Mouse (Mus musculus): ENCODE results near the gene Dusp22. TPM values are rescaled to one million over a fixed set of nuclear protein-coding genes. Genes with fewer than 3 reads are reported as not detected.

The Dusp22 gene
- polyA plus RNA-seq, 1 experiment from 2014 or later = 23.4 TPM

DNA sequence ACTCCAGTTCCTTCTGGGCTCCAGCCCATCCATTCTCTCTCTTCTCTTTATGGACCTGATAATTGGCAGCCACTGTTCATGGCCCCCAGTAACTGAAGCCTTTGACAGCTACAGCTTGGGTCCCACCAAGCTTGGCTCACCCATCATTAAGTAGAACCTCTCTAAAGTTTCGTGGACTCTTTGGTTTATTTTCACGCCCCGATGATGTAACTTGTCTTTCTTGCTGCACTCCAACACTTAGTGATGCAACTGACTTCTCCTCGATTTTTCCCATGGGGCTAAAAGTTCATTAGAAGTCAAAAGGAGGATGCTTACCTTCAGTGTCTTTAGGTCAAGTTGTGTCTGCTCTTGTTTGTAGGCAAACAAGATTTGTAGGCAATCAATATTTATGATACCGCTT lies 10.6 kb upstream of the Dusp22 start:
- WGBS = 91% methylated on average over 5 of the region's 5 CpGs
- H3K4me3 ChIP-seq = no peak overlapping the region
- H3K27me3 ChIP-seq = no peaks in the 10 kb centered on the region
- ATAC-seq (ENCODE audit: insufficient number of reproducible peaks, insufficient read depth, low FRiP score, low TSS enrichment, low read depth) = no peak
- no peak overlapping the region for H3K27ac ChIP-seq
- no peak overlapping the region for H3K9ac ChIP-seq
- H3K4me1 ChIP-seq = no peaks in the 10 kb centered on the region
- H3K36me3 ChIP-seq = no peaks in the 10 kb centered on the region
- no peaks in the 10 kb centered on the region for H3K9me3 ChIP-seq
- H3K4me2 ChIP-seq = no peak overlapping the region

DNA sequence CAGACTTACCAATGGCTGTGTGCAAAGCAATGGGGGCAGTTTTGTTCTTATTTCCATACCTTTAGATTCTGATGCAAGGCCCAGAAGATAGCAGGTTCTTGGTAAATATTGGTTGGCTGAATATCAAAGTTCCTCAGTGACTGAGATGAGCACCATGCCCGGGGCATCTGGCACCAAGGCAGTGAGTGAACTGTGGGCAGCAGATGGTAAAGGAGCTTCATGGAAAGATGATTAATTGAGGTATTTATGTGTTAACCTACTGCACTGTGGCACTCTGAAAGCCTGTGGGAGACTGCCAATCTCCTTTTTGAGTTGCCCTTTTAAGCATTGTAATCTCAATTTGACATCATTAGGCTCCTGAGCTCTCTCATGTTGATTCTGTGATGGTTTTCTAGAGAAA lies 9.1 kb upstream of the Dusp22 start:
- Histone ChIP-seq H3K4me3 (no peak overlapping the region), H3K27me3 (no peaks in the 10 kb centered on the region), H3K9me3 (no peaks in the 10 kb centered on the region), H3K4me1 (no peaks in the 10 kb centered on the region), H3K27ac (no peak overlapping the region), H3K36me3 (no peaks in the 10 kb centered on the region), H3K9ac (no peak overlapping the region), H3K4me2 (no peak overlapping the region)
- ATAC-seq (ENCODE audit: insufficient number of reproducible peaks, insufficient read depth, low FRiP score, low TSS enrichment, low read depth) = no peak
- 91% methylated on average over 1 of the region's 1 CpGs for WGBS

DNA sequence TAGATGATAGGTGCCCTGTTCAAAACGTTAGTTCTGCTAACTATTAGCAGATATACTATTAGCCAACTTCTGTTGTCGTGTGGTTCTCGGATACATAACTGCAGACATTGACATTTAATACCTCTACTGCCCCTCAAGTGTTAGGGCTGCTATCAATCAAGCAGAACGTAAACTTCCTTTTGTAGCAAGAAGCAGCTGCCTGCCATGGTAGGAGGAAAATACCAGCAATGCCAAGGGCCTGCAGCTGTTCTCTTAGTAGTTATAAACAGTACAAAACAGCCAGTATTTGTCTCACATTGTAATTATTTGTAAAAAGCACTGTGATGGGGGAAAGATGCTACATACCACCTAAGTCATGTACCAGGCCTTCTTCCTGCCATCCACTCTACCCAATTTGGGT lies 6.7 kb upstream of the Dusp22 start:
- no peak for ATAC-seq (ENCODE audit: insufficient number of reproducible peaks, insufficient read depth, low FRiP score, low TSS enrichment, low read depth)
- no peaks in the 10 kb centered on the region for H3K27me3 ChIP-seq
- H3K36me3 ChIP-seq = no peaks in the 10 kb centered on the region
- H3K9ac ChIP-seq = no peak overlapping the region
- no peak overlapping the region for H3K27ac ChIP-seq
- H3K4me2 ChIP-seq = no peak overlapping the region
- H3K9me3 ChIP-seq = no peaks in the 10 kb centered on the region
- H3K4me1 ChIP-seq = no peaks in the 10 kb centered on the region
- no peak overlapping the region for H3K4me3 ChIP-seq
- WGBS = 13% methylated on average over 4 of the region's 4 CpGs

- no peak overlapping the region for H3K9ac ChIP-seq
- H3K4me1 ChIP-seq = no peaks in the 10 kb centered on the region
- H3K4me3 ChIP-seq = no peak overlapping the region
- H3K36me3 ChIP-seq = no peaks in the 10 kb centered on the region
- no peak for ATAC-seq (ENCODE audit: insufficient number of reproducible peaks, insufficient read depth, low FRiP score, low TSS enrichment, low read depth)
- no peaks in the 10 kb centered on the region for H3K9me3 ChIP-seq
- 70% methylated on average over 5 of the region's 5 CpGs for WGBS
- no peak overlapping the region for H3K4me2 ChIP-seq
- H3K27me3 ChIP-seq = no peaks in the 10 kb centered on the region
- no peak overlapping the region for H3K27ac ChIP-seq
Observed at GRCm38 (mm10) chr13:30654463-30654862, 5.3 kb upstream of the Dusp22 start.

- H3K9me3 ChIP-seq = no peaks in the 10 kb centered on the region
- ATAC-seq (ENCODE audit: insufficient number of reproducible peaks, insufficient read depth, low FRiP score, low TSS enrichment, low read depth) = no peak
- H3K9ac ChIP-seq = no peak overlapping the region
- WGBS = 66% methylated on average over 5 of the region's 5 CpGs
- H3K27me3 ChIP-seq = no peaks in the 10 kb centered on the region
- H3K4me3 ChIP-seq = no peak overlapping the region
- H3K4me1 ChIP-seq = peaks cover 7% of the 10 kb centered on the region
- no peaks in the 10 kb centered on the region for H3K36me3 ChIP-seq
- no peak overlapping the region for H3K27ac ChIP-seq
- H3K4me2 ChIP-seq = no peak overlapping the region
Observed at GRCm38 (mm10) chr13:30656909-30657308, 2.9 kb upstream of the Dusp22 start.

DNA sequence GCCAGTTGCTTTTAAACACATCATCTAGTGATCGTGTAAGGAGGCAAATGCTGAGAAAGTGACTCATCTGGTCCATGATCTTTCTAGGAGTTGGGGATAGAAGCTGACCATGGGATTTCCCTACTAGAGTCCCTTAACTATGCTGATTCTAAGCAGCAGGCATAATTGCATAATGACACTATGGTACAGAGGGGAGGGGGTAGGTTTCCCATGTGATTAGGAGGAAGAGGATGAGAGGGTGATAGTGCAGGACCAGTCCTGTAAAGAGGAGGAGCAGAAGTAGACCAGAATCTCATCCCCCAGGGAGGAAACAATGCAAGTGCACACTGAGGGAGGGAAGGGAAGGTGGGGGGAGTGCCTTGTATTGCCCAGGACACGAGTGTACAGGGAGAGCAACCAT lies 2.0 kb upstream of the Dusp22 start:
- H3K9me3 ChIP-seq = no peaks in the 10 kb centered on the region
- no peaks in the 10 kb centered on the region for H3K36me3 ChIP-seq
- no peak for ATAC-seq (ENCODE audit: insufficient number of reproducible peaks, insufficient read depth, low FRiP score, low TSS enrichment, low read depth)
- no peak overlapping the region for H3K4me2 ChIP-seq
- H3K4me1 ChIP-seq = peaks cover 7% of the 10 kb centered on the region
- no peak overlapping the region for H3K9ac ChIP-seq
- no peak overlapping the region for H3K27ac ChIP-seq
- H3K27me3 ChIP-seq = no peaks in the 10 kb centered on the region
- no peak overlapping the region for H3K4me3 ChIP-seq
- WGBS = 56% methylated on average over 2 of the region's 2 CpGs

DNA sequence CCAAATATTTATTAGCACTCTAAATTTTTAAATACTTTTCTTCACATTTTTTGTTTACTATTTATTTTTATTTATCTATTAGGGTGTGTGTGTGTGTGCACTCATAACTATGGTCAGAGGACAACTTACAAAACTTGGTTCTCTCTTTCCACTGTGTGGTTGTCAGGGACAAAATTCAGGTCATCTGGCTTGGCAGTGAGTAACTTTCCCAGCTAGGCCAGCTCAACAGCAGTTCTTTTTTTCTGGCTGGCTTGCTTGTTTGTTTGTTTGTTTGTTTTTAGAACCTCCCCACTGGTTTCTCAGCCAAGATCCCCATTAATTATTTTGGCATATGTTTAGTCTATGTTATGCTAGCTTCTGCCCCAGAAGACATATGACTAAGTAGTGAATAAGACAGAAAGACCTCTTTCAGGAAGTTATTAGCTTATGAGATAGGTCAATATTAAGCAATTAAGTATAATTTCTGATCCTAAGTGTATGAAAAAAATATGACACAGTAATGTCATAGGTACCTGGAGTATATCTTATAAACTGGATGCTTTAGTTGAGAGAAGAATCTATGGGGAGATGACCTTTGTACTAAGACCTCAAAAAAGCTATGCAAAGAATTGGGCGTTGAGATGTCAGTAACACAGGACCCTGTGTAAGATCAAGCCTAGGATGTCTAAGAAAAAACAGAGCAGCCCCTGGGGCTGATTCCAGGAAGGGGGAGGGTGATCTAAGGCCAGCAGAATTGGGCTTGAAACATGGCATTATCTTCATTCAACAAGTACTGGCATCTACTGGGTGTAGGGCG lies 1.4 kb upstream of the Dusp22 start:
- Histone ChIP-seq H3K9ac (no peak overlapping the region), H3K27ac (no peak overlapping the region), H3K36me3 (no peaks in the 10 kb centered on the region), H3K4me2 (no peak overlapping the region), H3K9me3 (no peaks in the 10 kb centered on the region), H3K4me3 (no peak overlapping the region), H3K4me1 (peaks cover 7% of the 10 kb centered on the region), H3K27me3 (no peaks in the 10 kb centered on the region)
- 62% methylated on average over 2 of the region's 2 CpGs for WGBS
- ATAC-seq (ENCODE audit: insufficient number of reproducible peaks, insufficient read depth, low FRiP score, low TSS enrichment, low read depth) = no peak

DNA sequence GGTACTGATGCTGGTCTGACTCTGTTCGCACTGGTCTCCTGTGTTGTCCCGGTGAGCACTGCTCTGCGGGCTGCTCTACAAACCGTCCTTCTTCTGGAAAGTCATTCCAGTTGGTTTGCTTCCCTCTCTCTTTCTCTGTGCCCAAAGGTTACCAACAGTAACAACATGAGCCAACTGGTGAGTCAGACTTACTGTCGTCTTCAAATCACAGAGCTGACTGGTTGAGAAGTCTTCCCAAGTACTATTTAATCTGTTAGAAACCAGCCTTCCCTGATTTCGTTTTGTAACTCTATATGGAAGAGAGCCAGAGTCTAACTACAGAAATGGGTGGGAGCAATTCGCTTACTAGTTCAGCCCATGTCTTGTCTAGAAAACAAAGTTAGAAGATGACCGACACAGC lies 5.5 kb downstream of the Dusp22 start:
- H3K4me2 ChIP-seq = no peak overlapping the region
- no peaks in the 10 kb centered on the region for H3K9me3 ChIP-seq
- no peak for ATAC-seq (ENCODE audit: insufficient number of reproducible peaks, insufficient read depth, low FRiP score, low TSS enrichment, low read depth)
- H3K4me3 ChIP-seq = no peak overlapping the region
- 88% methylated on average over 8 of the region's 8 CpGs for WGBS
- H3K27me3 ChIP-seq = no peaks in the 10 kb centered on the region
- H3K4me1 ChIP-seq = peaks cover 5% of the 10 kb centered on the region
- no peak overlapping the region for H3K9ac ChIP-seq
- peaks cover 1% of the 10 kb centered on the region; the same call in 1 of the 2 replicates for H3K36me3 ChIP-seq
- H3K27ac ChIP-seq = no peak overlapping the region

DNA sequence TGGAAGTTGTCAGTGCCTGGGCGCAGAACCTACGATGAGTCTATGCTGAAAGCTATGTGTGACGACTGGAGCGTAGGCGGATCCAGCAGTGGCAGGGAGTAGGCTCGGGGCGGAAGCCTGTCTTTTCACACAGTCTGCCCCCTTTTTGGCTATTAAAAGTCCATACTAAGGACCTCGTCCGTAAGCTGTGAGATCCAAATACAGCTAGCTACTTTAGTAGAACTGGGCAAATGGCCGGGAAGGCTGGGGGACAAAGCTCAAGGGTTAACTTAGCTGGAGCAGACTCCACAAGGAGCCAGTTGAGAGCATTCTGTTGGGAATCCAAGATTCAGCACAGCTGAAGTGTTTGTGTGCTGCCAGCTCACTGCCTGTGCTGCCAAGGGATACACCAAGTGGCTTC lies 6.7 kb downstream of the Dusp22 start:
- Histone ChIP-seq H3K4me2 (no peak overlapping the region), H3K9me3 (0 out of 2 replicates have a peak, but pooled peaks cover 3% of the 10 kb centered on the region), H3K4me1 (no peaks in the 10 kb centered on the region), H3K36me3 (peaks cover 7% of the 10 kb centered on the region; the same call in 1 of the 2 replicates), H3K27me3 (no peaks in the 10 kb centered on the region), H3K4me3 (no peak overlapping the region), H3K9ac (no peak overlapping the region), H3K27ac (no peak overlapping the region)
- 92% methylated on average over 10 of the region's 10 CpGs for WGBS
- no peak for ATAC-seq (ENCODE audit: insufficient number of reproducible peaks, insufficient read depth, low FRiP score, low TSS enrichment, low read depth)

DNA sequence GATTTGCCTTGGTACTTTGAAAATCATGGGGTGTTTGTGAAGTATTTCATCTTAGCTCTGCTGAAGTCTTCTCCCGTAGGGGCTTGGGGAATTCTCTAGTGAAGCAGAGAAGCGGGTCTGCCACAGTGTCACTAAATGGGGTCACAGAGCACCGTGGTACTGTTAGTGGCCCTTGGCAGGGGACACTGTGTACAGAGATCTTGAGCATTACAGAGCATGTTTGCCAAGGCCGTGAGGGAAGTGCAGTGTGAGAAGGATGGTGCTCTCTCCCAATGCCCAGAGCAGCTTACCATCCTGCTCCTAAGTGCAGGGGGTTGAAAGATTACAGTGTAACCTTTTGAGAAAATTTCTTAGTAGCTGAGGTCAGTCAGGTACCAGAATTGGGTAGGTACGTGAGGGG lies 8.5 kb downstream of the Dusp22 start:
- ATAC-seq (ENCODE audit: insufficient number of reproducible peaks, insufficient read depth, low FRiP score, low TSS enrichment, low read depth) = no peak
- Histone ChIP-seq H3K27ac (no peak overlapping the region), H3K27me3 (no peaks in the 10 kb centered on the region), H3K9me3 (0 out of 2 replicates have a peak, but pooled peaks cover 3% of the 10 kb centered on the region), H3K9ac (no peak overlapping the region), H3K4me2 (no peak overlapping the region), H3K36me3 (peaks cover 7% of the 10 kb centered on the region; the same call in 1 of the 2 replicates), H3K4me3 (no peak overlapping the region), H3K4me1 (no peaks in the 10 kb centered on the region)
- 82% methylated on average over 5 of the region's 5 CpGs for WGBS

DNA sequence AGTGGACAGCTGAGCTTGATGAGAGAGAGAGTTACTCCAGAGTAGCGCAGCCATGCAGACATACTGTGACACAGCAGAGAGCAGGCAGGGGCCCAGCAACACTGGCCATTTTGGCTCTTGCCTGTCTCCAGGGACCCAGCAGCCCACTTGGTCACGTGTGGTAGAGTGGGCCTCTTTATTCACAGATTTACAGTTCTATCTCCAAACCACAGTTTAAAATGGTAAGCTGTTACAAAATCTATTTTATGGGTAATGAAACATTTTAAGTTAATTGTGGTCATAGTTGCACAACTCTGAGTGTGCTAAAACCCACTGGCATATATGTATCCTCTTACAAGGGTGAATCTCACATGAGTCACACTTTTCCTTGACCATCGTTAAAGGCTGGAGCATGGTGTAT lies 9.5 kb downstream of the Dusp22 start:
- Histone ChIP-seq H3K4me2 (no peak overlapping the region), H3K36me3 (peaks cover 7% of the 10 kb centered on the region; the same call in 1 of the 2 replicates), H3K4me1 (no peaks in the 10 kb centered on the region), H3K9me3 (0 out of 2 replicates have a peak, but pooled peaks cover 3% of the 10 kb centered on the region), H3K9ac (no peak overlapping the region), H3K27ac (no peak overlapping the region), H3K27me3 (no peaks in the 10 kb centered on the region), H3K4me3 (no peak overlapping the region)
- 84% methylated on average over 3 of the region's 3 CpGs for WGBS
- no peak for ATAC-seq (ENCODE audit: insufficient number of reproducible peaks, insufficient read depth, low FRiP score, low TSS enrichment, low read depth)

- no peak for ATAC-seq (ENCODE audit: insufficient number of reproducible peaks, insufficient read depth, low FRiP score, low TSS enrichment, low read depth)
Observed at GRCm38 (mm10) chr13:30673878-30674277, 14.1 kb downstream of the Dusp22 start.

More at GRCm38 (mm10) chr13:30673878-30674277, 14.1 kb downstream of the Dusp22 start:
- Histone ChIP-seq H3K27me3 (no peaks in the 10 kb centered on the region), H3K4me1 (no peaks in the 10 kb centered on the region), H3K4me3 (no peak overlapping the region), H3K27ac (no peak overlapping the region), H3K9me3 (0 out of 2 replicates have a peak, but pooled peaks cover 3% of the 10 kb centered on the region), H3K9ac (no peak overlapping the region), H3K4me2 (no peak overlapping the region), H3K36me3 (peaks cover 7% of the 10 kb centered on the region; the same call in 1 of the 2 replicates)
- 90% methylated on average over 5 of the region's 5 CpGs for WGBS

Data from embryonic facial prominence, embryonic 13.5 days (tissue).